Mouse (Mus musculus): Measurements from ENCODE around the gene Cebpb.

Cebpb gene

DNA sequence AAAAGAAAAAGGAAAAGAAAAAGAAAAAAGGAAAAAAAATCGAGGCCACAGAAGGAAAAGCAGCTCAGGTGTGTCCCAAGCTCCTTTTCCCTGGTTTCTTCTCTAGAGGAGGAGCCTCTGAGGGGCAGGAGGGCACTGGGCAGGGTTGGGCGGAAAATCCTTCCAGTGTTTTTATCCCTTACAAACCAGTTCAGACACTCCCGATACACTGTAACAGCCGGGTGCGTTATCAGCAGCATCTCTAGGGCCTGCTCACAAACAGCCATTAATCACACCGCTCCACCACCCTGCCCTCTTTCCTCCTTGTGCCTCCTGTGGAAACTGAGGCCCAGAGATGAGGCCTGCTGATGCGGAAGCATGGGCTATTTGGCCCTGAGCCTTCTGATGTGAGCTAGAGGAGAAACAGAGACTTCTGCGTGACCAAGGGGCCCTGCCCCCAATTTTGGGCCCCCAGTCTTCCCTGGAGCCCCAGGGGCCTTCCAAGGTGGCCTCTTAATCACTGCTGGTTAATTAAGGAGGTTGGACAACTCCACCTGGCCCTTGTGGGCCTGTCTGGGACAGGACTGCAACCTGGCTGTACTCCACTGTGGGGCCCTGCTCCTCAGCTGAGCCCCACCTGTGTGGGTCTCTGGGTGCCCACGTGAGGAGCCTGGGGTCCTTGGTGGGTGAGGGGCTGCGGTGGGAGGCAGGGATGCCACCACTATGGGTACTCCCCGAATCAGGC, 32.6 kb downstream of the Cebpb start:
- no peak for DNase-seq (ENCODE audit: low read depth, low spot score)

DNA sequence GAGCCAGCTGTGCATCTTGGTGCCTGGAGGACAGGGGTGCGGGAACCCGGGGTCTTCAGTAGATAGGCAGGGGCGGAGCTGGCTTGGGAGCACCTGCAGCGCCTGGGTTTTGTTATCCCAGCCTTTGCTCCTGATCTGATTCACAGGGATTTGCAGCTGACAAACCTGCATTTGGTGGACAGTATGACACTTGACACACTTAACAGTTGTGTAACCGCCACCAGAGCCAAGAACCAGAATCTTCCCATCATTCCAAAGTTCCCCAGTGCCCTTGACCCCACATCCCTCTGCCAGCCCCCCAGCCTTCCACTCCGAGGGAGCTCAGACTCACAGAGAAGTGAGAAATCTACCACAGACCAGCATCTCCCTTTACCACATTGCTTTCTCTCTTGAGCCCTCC, 33.8 kb downstream of the Cebpb start:
- DNase-seq (ENCODE audit: low read depth, low spot score) = no peak

DNA sequence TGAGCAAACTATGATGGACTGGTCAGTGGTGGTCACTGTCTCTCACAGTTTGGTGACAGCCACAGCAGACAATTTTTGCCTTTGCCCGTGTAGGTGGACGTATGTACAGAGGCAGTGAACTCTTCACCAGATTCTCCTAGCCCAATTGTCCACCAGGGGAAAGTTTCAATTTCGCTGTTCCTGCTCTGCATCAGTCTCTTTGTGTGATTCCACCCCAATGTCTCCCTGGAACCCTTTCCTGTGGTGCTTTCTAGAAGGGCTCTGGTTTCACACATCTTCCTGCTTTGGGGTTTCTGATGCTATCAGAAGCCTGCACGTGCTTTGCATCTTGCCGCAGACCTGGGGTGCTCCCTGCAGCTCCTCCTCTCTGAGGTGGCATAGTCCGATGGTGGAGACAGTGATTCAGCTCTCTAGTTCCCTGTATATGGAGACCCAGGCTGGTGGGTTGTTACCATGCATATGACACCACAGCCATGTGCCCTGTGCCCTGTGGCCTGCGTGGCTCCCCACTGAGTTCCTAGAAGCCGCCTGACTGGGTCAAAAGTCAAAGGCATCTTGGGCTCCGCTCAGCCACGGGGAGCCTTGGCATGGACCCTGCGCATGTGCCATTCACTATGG, 35.0 kb downstream of the Cebpb start:
- no peak for DNase-seq (ENCODE audit: low read depth, low spot score)

DNA sequence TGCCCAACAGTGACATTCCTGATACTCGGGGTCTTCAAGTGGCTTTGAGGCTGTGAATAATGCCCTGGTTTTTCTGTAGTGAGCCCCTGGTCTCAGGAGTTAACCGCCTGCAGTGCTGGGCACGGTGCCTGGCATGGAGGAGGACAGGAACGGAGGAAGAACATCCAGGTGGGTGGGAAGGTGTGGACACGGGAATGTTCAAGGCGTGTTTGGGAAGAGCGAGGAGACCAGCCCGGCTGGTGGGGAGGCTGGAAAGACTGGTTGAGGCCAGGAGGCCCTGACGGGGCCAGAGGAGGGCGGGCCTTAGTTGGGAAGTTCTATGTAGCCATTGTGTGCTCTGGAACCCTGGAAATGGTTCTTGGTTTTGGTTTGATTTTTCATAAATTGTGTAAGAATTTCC, 37.2 kb downstream of the Cebpb start:
- no peak for DNase-seq (ENCODE audit: low read depth, low spot score)

DNA sequence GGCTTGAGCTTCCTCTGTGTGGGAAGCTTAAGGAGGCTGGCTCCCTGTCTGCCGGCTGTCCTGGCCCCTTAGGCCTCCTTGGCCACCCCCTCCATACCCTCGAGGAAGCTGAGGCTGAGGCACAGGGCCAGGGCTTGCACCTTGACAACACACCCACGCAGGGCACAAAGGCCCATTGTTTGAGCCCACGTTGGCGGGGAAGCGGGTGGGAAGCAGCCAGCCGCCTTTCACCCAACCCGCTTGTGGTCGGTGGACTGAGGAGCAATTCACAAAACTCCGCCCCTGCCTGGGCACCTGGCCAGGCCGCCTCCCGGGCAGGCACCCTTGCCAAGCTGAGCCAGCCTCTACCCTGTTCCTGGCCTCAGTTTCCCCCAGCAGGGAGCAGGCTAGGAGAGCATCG, 38.4 kb downstream of the Cebpb start:
- no peak for DNase-seq (ENCODE audit: low read depth, low spot score)

DNA sequence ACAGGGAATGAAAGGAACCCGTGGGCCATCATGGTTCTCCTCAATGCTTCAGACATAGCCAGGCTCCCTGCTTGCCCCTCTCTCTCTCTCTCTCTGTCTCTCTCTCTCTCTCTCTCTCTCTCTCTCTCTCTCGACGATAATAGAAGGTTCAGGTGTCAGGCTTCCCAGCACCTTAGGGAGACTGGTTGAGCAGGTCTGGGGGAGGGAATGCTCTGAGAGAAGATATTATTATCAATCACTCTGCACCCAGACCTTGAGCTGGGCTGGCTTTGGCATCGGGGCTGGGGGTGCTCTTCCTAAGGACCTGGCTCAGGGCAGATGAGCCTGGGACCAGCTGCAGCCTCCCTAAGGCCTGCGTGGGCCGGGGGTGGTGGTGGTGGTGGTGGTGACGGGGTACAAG, 41.3 kb downstream of the Cebpb start:
- DNase-seq (ENCODE audit: low read depth, low spot score) = no peak

DNA sequence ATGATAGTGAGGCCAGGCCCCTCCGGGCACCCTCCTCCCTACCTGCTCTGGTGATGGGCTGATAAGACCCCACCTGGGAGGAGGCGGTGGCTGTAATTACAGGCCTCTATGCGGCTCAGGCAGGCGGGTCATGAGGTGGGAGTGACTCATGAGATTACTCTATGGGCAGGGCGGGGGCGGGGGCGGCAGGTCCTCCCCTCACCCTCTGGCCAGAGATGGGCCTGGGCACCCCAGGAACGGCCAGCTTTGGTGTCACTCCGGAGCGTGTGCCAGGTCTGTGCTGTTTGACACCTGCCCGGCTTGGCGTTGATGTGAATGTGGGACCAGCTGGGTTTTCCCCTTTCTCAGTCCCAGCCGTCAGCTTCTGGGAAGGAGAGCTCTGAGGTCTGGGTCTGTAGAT, 42.4 kb downstream of the Cebpb start:
- peak; percentile 71 for DNase-seq (ENCODE audit: low read depth, low spot score)

DNA sequence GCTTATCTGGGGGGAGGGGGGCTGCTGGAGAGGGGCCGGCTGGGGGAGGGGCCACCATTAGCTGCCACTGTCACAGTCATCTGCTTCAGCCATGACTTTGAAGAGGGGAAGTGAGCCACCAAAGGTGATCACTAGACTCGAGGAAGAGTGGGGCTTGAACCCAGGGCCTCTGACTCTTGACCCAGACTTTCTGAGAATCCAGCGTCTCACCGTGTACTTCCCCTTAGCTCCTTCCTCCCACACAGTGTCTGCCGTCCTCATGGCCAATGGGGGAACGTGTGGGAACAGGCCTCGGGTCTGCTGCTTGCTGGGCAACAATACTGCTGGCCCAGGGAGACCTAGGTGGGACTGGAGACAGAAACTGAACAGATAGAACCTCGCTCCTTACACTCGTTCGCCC, 46.1 kb downstream of the Cebpb start:
- DNase-seq (ENCODE audit: low read depth, low spot score) = no peak

DNA sequence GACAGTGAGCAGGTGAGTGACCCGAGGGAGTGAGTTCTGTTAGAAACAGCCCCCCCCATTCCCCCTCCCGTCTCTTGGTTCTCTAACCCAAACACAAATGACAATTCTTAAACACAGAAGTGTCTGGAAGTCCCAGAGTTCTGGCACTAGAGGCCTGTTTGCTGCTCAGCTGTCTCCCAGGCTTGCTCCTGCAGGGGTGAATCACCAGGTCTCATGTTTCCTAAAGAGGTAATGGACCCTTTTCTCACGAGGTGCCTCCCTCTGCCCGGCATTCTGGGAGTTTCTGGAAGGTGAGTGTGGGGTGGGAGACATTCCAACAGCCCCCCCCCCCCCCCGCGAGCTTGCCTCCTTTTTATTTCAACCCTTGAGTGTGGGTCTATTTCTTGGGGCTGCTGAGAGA, 50.3 kb downstream of the Cebpb start:
- DNase-seq (ENCODE audit: low read depth, low spot score) = no peak
